10 mouse cellular contexts compared by ENCODE assay signal in genomic region chr19:5756991-5757636, GRCm38 (mm10). TPM values are rescaled to one million over a fixed set of nuclear protein-coding genes. Genes with fewer than 3 reads are reported as not detected.
DNase-seq lines count a peak whose midpoint lies in the region; ATAC-seq lines count a peak whose summit lies in the region.
"Had no signal": no experiment of that assay in that cellular context is flagged by ENCODE, and none has a peak within 500 bp of the region (broad histone marks: within the 10 kb centered on the region; RNA-seq: fewer than 3 reads in every experiment).

No protein-coding gene starts in this region.

- peak overlapping the region; percentile 64 for H3K9ac ChIP-seq in heart, embryonic 14.5 days (ENCODE audit: low read length)
- peak overlapping the region; percentile 32 for H3K9ac ChIP-seq in embryonic facial prominence, embryonic 12.5 days
- peak overlapping the region; percentile 46 for H3K9ac ChIP-seq in hindbrain, embryonic 12.5 days
- peak overlapping the region; percentile 46 for H3K9ac ChIP-seq in midbrain, embryonic 12.5 days (replicated peaks)

- peak overlapping the region; percentile 66 for H3K4me2 ChIP-seq in heart, embryonic 14.5 days (ENCODE audit: low read length)
- H3K4me2 ChIP-seq in embryonic facial prominence, embryonic 12.5 days (replicated peaks), result peak overlapping the region; percentile 45
- peak overlapping the region; percentile 43 for H3K4me2 ChIP-seq in hindbrain, embryonic 12.5 days (replicated peaks)
- H3K4me2 ChIP-seq in midbrain, embryonic 12.5 days (replicated peaks), result peak overlapping the region; percentile 44

- intact Hi-C loops in left cerebral cortex, postnatal 25 days (cut with DNase I), result no loop called here

- peaks cover 23% of the 10 kb centered on the region for H3K27me3 ChIP-seq in heart, embryonic 14.5 days (ENCODE audit: control insufficient read depth, insufficient read depth, low read length)
- peaks cover 57% of the 10 kb centered on the region for H3K27me3 ChIP-seq in embryonic facial prominence, embryonic 12.5 days
- peaks cover 69% of the 10 kb centered on the region for H3K27me3 ChIP-seq in hindbrain, embryonic 12.5 days
- H3K27me3 ChIP-seq in midbrain, embryonic 12.5 days, result peaks cover 69% of the 10 kb centered on the region

- peaks cover 4 to 13% of the 10 kb centered on the region in 2 experiments; a peak in 3 of 4 replicates for H3K4me1 ChIP-seq in heart, embryonic 14.5 days (ENCODE audit: control insufficient read depth in 2 of 2, insufficient read depth in 2 of 2, low read length in 2 of 2)
- peaks cover 14% of the 10 kb centered on the region for H3K4me1 ChIP-seq in embryonic facial prominence, embryonic 12.5 days
- H3K4me1 ChIP-seq in hindbrain, embryonic 12.5 days, result peaks cover 16% of the 10 kb centered on the region
- peaks cover 14% of the 10 kb centered on the region for H3K4me1 ChIP-seq in midbrain, embryonic 12.5 days

- no peak for ATAC-seq in heart, embryonic 14.5 days (ENCODE audit: insufficient number of reproducible peaks, insufficient read depth, low FRiP score, low read depth)
- ATAC-seq in embryonic facial prominence, embryonic 12.5 days (ENCODE audit: insufficient number of reproducible peaks, insufficient read depth, low FRiP score, low TSS enrichment), result no peak
- ATAC-seq in hindbrain, embryonic 12.5 days (ENCODE audit: low FRiP score), result peak; percentile 50
- ATAC-seq in midbrain, embryonic 12.5 days (ENCODE audit: low FRiP score, low read depth), result no peak

- H3K4me3 ChIP-seq in heart, embryonic 14.5 days (ENCODE audit: control insufficient read depth in 1 of 2, insufficient read depth in 1 of 2, low read depth in 1 of 2, low read length in 2 of 2), result peak overlapping the region; percentile 18 to 27; a peak in 3 of 4 replicates
- H3K4me3 ChIP-seq in embryonic facial prominence, embryonic 12.5 days, result peak overlapping the region; percentile 21
- H3K4me3 ChIP-seq in hindbrain, embryonic 12.5 days, result peak overlapping the region; percentile 14
- peak overlapping the region; percentile 25 for H3K4me3 ChIP-seq in midbrain, embryonic 12.5 days
- H3K4me3 ChIP-seq: left cerebral cortex, adult 2 months had no signal

- DNase-seq in heart, adult 18-20 months, result no peak
- no peak for DNase-seq in ovary, postnatal 36 days (ENCODE audit: low spot score)
- DNase-seq in gastrocnemius, adult 8-10 months (ENCODE audit: low spot score in 2 of 2), result no peak
- no peak for DNase-seq in left cerebral cortex, postnatal 25 days (ENCODE audit: low spot score in 2 of 2)

- peaks cover 68% of the 10 kb centered on the region for H3K36me3 ChIP-seq in heart, embryonic 14.5 days (ENCODE audit: control insufficient read depth, insufficient read depth, low read length)
- H3K36me3 ChIP-seq in embryonic facial prominence, embryonic 12.5 days, result peaks cover 61% of the 10 kb centered on the region
- peaks cover 49% of the 10 kb centered on the region for H3K36me3 ChIP-seq in hindbrain, embryonic 12.5 days
- peaks cover 46% of the 10 kb centered on the region for H3K36me3 ChIP-seq in midbrain, embryonic 12.5 days

- 16% methylated on average over 36 of the region's 36 CpGs for WGBS in heart, embryonic 14.5 days
- WGBS in embryonic facial prominence, embryonic 12.5 days, result 16% methylated on average over 34 of the region's 36 CpGs
- 11% methylated on average over 36 of the region's 36 CpGs for WGBS in hindbrain, embryonic 12.5 days
- 14% methylated on average over 36 of the region's 36 CpGs for WGBS in midbrain, embryonic 12.5 days

- no peak overlapping the region for H3K27ac ChIP-seq in heart, embryonic 14.5 days (replicated peaks in 1 of 2; ENCODE audit: control insufficient read depth in 1 of 2, insufficient read depth in 1 of 2, low read depth in 2 of 2, low read length in 2 of 2)
- H3K27ac ChIP-seq in embryonic facial prominence, embryonic 12.5 days, result no peak overlapping the region; the same call in 1 of the 2 replicates
- H3K27ac ChIP-seq in hindbrain, embryonic 12.5 days, result no peak overlapping the region
- H3K27ac ChIP-seq in midbrain, embryonic 12.5 days (replicated peaks), result no peak overlapping the region
- H3K27ac ChIP-seq: left cerebral cortex, adult 2 months had no signal

- no peaks in the 10 kb centered on the region for H3K9me3 ChIP-seq in heart, embryonic 14.5 days (ENCODE audit: control insufficient read depth, low read length)
- H3K9me3 ChIP-seq in embryonic facial prominence, embryonic 12.5 days, result no peaks in the 10 kb centered on the region
- no peaks in the 10 kb centered on the region for H3K9me3 ChIP-seq in hindbrain, embryonic 12.5 days (replicated peaks)
- no peaks in the 10 kb centered on the region for H3K9me3 ChIP-seq in midbrain, embryonic 12.5 days

RNA-seq across cellular contexts. Expression of gene Scyl1, which starts 14.1 kb away (rescaled TPM):
- 56.9 and 62.3 TPM in 2 replicates for polyA plus RNA-seq in heart, embryonic 14.5 days (2014; fragmentation: Nextera tagmentation; extraction: Ambion mirVana)
- 10 to 100 TPM; 55.1 to 67.8 TPM for total RNA-seq in heart, adult 18-20 months (2021)
- 78.8 and 80.0 TPM in 2 replicates for polyA plus RNA-seq in embryonic facial prominence, embryonic 12.5 days (2016; fragmentation: Nextera tagmentation; extraction: Ambion mirVana)
- 71.8 and 73.7 TPM in 2 replicates for polyA plus RNA-seq in hindbrain, embryonic 12.5 days (2016; fragmentation: Nextera tagmentation; extraction: Ambion mirVana)
- 63.6 and 68.4 TPM in 2 replicates for polyA plus RNA-seq in midbrain, embryonic 12.5 days (2016; fragmentation: Nextera tagmentation; extraction: Ambion mirVana)
- 10 to 100 TPM; 71.4 to 91.0 (median 82.6) TPM for total RNA-seq in gastrocnemius, adult 8-10 months (2022)
- 10 to 100 TPM; 82.0 to 86.8 TPM for total RNA-seq in left cerebral cortex, postnatal 25 days (2021)

RNA-seq across cellular contexts. Expression of gene Ltbp3, which starts 16.4 kb away (rescaled TPM):
- polyA plus RNA-seq in heart, embryonic 14.5 days (2014; fragmentation: Nextera tagmentation; extraction: Ambion mirVana), result 35.7 and 39.0 TPM in 2 replicates
- 10 to 100 TPM; 30.4 to 35.5 TPM for total RNA-seq in heart, adult 18-20 months (2021)
- 25.3 and 27.0 TPM in 2 replicates for polyA plus RNA-seq in embryonic facial prominence, embryonic 12.5 days (2016; fragmentation: Nextera tagmentation; extraction: Ambion mirVana)
- 13.8 and 16.6 TPM in 2 replicates for polyA plus RNA-seq in hindbrain, embryonic 12.5 days (2016; fragmentation: Nextera tagmentation; extraction: Ambion mirVana)
- 7.9 and 9.1 TPM in 2 replicates for polyA plus RNA-seq in midbrain, embryonic 12.5 days (2016; fragmentation: Nextera tagmentation; extraction: Ambion mirVana)
- total RNA-seq in gastrocnemius, adult 8-10 months (2022), result 10 to 100 TPM; 32.6 to 42.8 (median 39.2) TPM
- 10 to 100 TPM; 27.0 to 31.6 TPM for total RNA-seq in left cerebral cortex, postnatal 25 days (2021)

RNA-seq across cellular contexts. Expression of gene Fam89b, which starts 27.7 kb away (rescaled TPM):
- 86.1 and 89.5 TPM in 2 replicates for polyA plus RNA-seq in heart, embryonic 14.5 days (2014; fragmentation: Nextera tagmentation; extraction: Ambion mirVana)
- 10 to 100 TPM; 21.6 to 26.0 TPM for total RNA-seq in heart, adult 18-20 months (2021)
- polyA plus RNA-seq in embryonic facial prominence, embryonic 12.5 days (2016; fragmentation: Nextera tagmentation; extraction: Ambion mirVana), result 143 and 150 TPM in 2 replicates
- 174 and 177 TPM in 2 replicates for polyA plus RNA-seq in hindbrain, embryonic 12.5 days (2016; fragmentation: Nextera tagmentation; extraction: Ambion mirVana)
- polyA plus RNA-seq in midbrain, embryonic 12.5 days (2016; fragmentation: Nextera tagmentation; extraction: Ambion mirVana), result 175 and 186 TPM in 2 replicates
- total RNA-seq in gastrocnemius, adult 8-10 months (2022), result 10 to 100 TPM; 17.0 to 18.5 (median 18.2) TPM
- total RNA-seq in left cerebral cortex, postnatal 25 days (2021), result 10 to 100 TPM; 30.0 to 30.2 TPM

RNA-seq across cellular contexts. Expression of gene Ehbp1l1, which starts 31.0 kb away (rescaled TPM):
- 66.5 and 67.1 TPM in 2 replicates for polyA plus RNA-seq in heart, embryonic 14.5 days (2014; fragmentation: Nextera tagmentation; extraction: Ambion mirVana)
- 100 to 1,000 TPM; 134 to 144 TPM for total RNA-seq in heart, adult 18-20 months (2021)
- polyA plus RNA-seq in embryonic facial prominence, embryonic 12.5 days (2016; fragmentation: Nextera tagmentation; extraction: Ambion mirVana), result 14.4 TPM in 2 replicates
- 10.8 and 12.1 TPM in 2 replicates for polyA plus RNA-seq in hindbrain, embryonic 12.5 days (2016; fragmentation: Nextera tagmentation; extraction: Ambion mirVana)
- 8.2 and 9.1 TPM in 2 replicates for polyA plus RNA-seq in midbrain, embryonic 12.5 days (2016; fragmentation: Nextera tagmentation; extraction: Ambion mirVana)
- total RNA-seq in gastrocnemius, adult 8-10 months (2022), result 100 to 1,000 TPM; 195 to 259 (median 242) TPM
- total RNA-seq in left cerebral cortex, postnatal 25 days (2021), result 10 to 100 TPM; 24.6 to 27.3 TPM

RNA-seq across cellular contexts. Expression of gene Kcnk7, which starts 52.9 kb away (rescaled TPM):
- 0.26 and 0.27 TPM in 2 replicates for polyA plus RNA-seq in heart, embryonic 14.5 days (2014; fragmentation: Nextera tagmentation; extraction: Ambion mirVana)
- not detected for total RNA-seq in heart, adult 18-20 months (2021)
- 0.24 TPM in 1 of 2 replicates, not detected in the other for polyA plus RNA-seq in embryonic facial prominence, embryonic 12.5 days (2016; fragmentation: Nextera tagmentation; extraction: Ambion mirVana)
- polyA plus RNA-seq in hindbrain, embryonic 12.5 days (2016; fragmentation: Nextera tagmentation; extraction: Ambion mirVana), result not detected in 2 replicates
- polyA plus RNA-seq in midbrain, embryonic 12.5 days (2016; fragmentation: Nextera tagmentation; extraction: Ambion mirVana), result 0.36 TPM in 1 of 2 replicates, not detected in the other
- total RNA-seq in gastrocnemius, adult 8-10 months (2022), result not detected
- not detected for total RNA-seq in left cerebral cortex, postnatal 25 days (2021)
- total RNA-seq: common myeloid progenitor, adult 5-6 weeks; left cerebral cortex, adult 2 months had no signal
